Mouse (Mus musculus): ENCODE data around the gene Ide. TPM values are rescaled to one million over a fixed set of nuclear protein-coding genes. Genes with fewer than 3 reads are reported as not detected.

Ide gene
- polyA plus RNA-seq, 1 experiment from 2014 or later = 54.3 TPM

- Histone ChIP-seq H3K36me3 (ENCODE audit: inconsistent target) (peaks cover 20% of the 10 kb centered on the region), H3K27ac (no peak overlapping the region), H3K79me2 (ENCODE audit: inconsistent target) (no peaks in the 10 kb centered on the region), H3K4me3 (ENCODE audit: inconsistent target) (no peak overlapping the region)
- WGBS (ENCODE audit: missing documents) = 93% methylated on average over 16 of the region's 16 CpGs
Observed at GRCm38 (mm10) chr19:37269106-37269505, 68.5 kb downstream of the Ide start.

- no peak overlapping the region for H3K27ac ChIP-seq
- 32% methylated on average over 10 of the region's 10 CpGs for WGBS (ENCODE audit: missing documents)
- H3K79me2 ChIP-seq (ENCODE audit: inconsistent target) = no peaks in the 10 kb centered on the region
- no peak overlapping the region for H3K4me3 ChIP-seq (ENCODE audit: inconsistent target)
- H3K36me3 ChIP-seq (ENCODE audit: inconsistent target) = peaks cover 15% of the 10 kb centered on the region
Observed at GRCm38 (mm10) chr19:37265333-37266103, 72.1 kb downstream of the Ide start.

GRCm38 (mm10) chr19:37263943-37264897, 73.4 kb downstream of the Ide start:
- WGBS (ENCODE audit: missing documents) = 84% methylated on average over 23 of the region's 23 CpGs
- Histone ChIP-seq H3K4me3 (ENCODE audit: inconsistent target) (no peak overlapping the region), H3K79me2 (ENCODE audit: inconsistent target) (no peaks in the 10 kb centered on the region), H3K27ac (no peak overlapping the region), H3K36me3 (ENCODE audit: inconsistent target) (peaks cover 2% of the 10 kb centered on the region; the same call in 1 of the 2 replicates)

GRCm38 (mm10) chr19:37263566-37263942, 74.1 kb downstream of the Ide start:
- Histone ChIP-seq H3K36me3 (ENCODE audit: inconsistent target) (no peaks in the 10 kb centered on the region), H3K79me2 (ENCODE audit: inconsistent target) (no peaks in the 10 kb centered on the region), H3K27ac (no peak overlapping the region), H3K4me3 (ENCODE audit: inconsistent target) (no peak overlapping the region)
- WGBS (ENCODE audit: missing documents) = 82% methylated on average over 8 of the region's 8 CpGs

- H3K4me3 ChIP-seq (ENCODE audit: inconsistent target) = no peak overlapping the region
- H3K36me3 ChIP-seq (ENCODE audit: inconsistent target) = no peaks in the 10 kb centered on the region
- WGBS (ENCODE audit: missing documents) = 90% methylated on average over 4 of the region's 4 CpGs
- H3K27ac ChIP-seq = no peak overlapping the region
- no peaks in the 10 kb centered on the region for H3K79me2 ChIP-seq (ENCODE audit: inconsistent target)
Observed at GRCm38 (mm10) chr19:37262389-37262788, 75.3 kb downstream of the Ide start.

- no peak overlapping the region for H3K4me3 ChIP-seq (ENCODE audit: inconsistent target)
- no peaks in the 10 kb centered on the region for H3K36me3 ChIP-seq (ENCODE audit: inconsistent target)
- no peaks in the 10 kb centered on the region for H3K79me2 ChIP-seq (ENCODE audit: inconsistent target)
- no peak overlapping the region for H3K27ac ChIP-seq
- WGBS (ENCODE audit: missing documents) = 71% methylated on average over 9 of the region's 9 CpGs
Observed at GRCm38 (mm10) chr19:37255321-37255720, 82.3 kb downstream of the Ide start.

GRCm38 (mm10) chr19:37252104-37252503, 85.5 kb downstream of the Ide start:
- Histone ChIP-seq H3K36me3 (ENCODE audit: inconsistent target) (no peaks in the 10 kb centered on the region), H3K79me2 (ENCODE audit: inconsistent target) (no peaks in the 10 kb centered on the region), H3K4me3 (ENCODE audit: inconsistent target) (no peak overlapping the region), H3K27ac (no peak overlapping the region)
- WGBS (ENCODE audit: missing documents) = 79% methylated on average over 6 of the region's 6 CpGs

- WGBS (ENCODE audit: missing documents) = 66% methylated on average over 3 of the region's 3 CpGs
- no peaks in the 10 kb centered on the region for H3K36me3 ChIP-seq (ENCODE audit: inconsistent target)
- H3K27ac ChIP-seq = no peak overlapping the region
- H3K4me3 ChIP-seq (ENCODE audit: inconsistent target) = no peak overlapping the region
- no peaks in the 10 kb centered on the region for H3K79me2 ChIP-seq (ENCODE audit: inconsistent target)
Observed at GRCm38 (mm10) chr19:37248199-37248598, 89.5 kb downstream of the Ide start.

- WGBS (ENCODE audit: missing documents) = 41% methylated on average over 3 of the region's 3 CpGs
- no peak overlapping the region for H3K27ac ChIP-seq
Observed at GRCm38 (mm10) chr19:37246859-37247258, 90.8 kb downstream of the Ide start.

GRCm38 (mm10) chr19:37242707-37243106, 94.9 kb downstream of the Ide start:
- 52% methylated on average over 2 of the region's 2 CpGs for WGBS (ENCODE audit: missing documents)
- Histone ChIP-seq H3K36me3 (ENCODE audit: inconsistent target) (no peaks in the 10 kb centered on the region), H3K79me2 (ENCODE audit: inconsistent target) (no peaks in the 10 kb centered on the region), H3K4me3 (ENCODE audit: inconsistent target) (no peak overlapping the region), H3K27ac (no peak overlapping the region)

More at GRCm38 (mm10) chr19:37246859-37247258, 90.8 kb downstream of the Ide start:
- no peak overlapping the region for H3K4me3 ChIP-seq (ENCODE audit: inconsistent target)
- H3K79me2 ChIP-seq (ENCODE audit: inconsistent target) = no peaks in the 10 kb centered on the region
- no peaks in the 10 kb centered on the region for H3K36me3 ChIP-seq (ENCODE audit: inconsistent target)

- no peaks in the 10 kb centered on the region for H3K36me3 ChIP-seq (ENCODE audit: inconsistent target)
- WGBS (ENCODE audit: missing documents) = 76% methylated on average over 5 of the region's 5 CpGs
- no peak overlapping the region for H3K27ac ChIP-seq
- H3K79me2 ChIP-seq (ENCODE audit: inconsistent target) = no peaks in the 10 kb centered on the region
- H3K4me3 ChIP-seq (ENCODE audit: inconsistent target) = no peak overlapping the region
Observed at GRCm38 (mm10) chr19:37241201-37241600, 96.5 kb downstream of the Ide start.

GRCm38 (mm10) chr19:37239096-37239495, 98.6 kb downstream of the Ide start:
- no peaks in the 10 kb centered on the region for H3K79me2 ChIP-seq (ENCODE audit: inconsistent target)
- WGBS (ENCODE audit: missing documents) = 61% methylated on average over 4 of the region's 4 CpGs
- no peak overlapping the region for H3K4me3 ChIP-seq (ENCODE audit: inconsistent target)
- H3K36me3 ChIP-seq (ENCODE audit: inconsistent target) = no peaks in the 10 kb centered on the region
- no peak overlapping the region for H3K27ac ChIP-seq

GRCm38 (mm10) chr19:37238651-37239050, 99.0 kb downstream of the Ide start:
- 44% methylated on average over 7 of the region's 7 CpGs for WGBS (ENCODE audit: missing documents)
- Histone ChIP-seq H3K4me3 (ENCODE audit: inconsistent target) (no peak overlapping the region), H3K27ac (no peak overlapping the region), H3K79me2 (ENCODE audit: inconsistent target) (no peaks in the 10 kb centered on the region), H3K36me3 (ENCODE audit: inconsistent target) (no peaks in the 10 kb centered on the region)

- H3K79me2 ChIP-seq (ENCODE audit: inconsistent target) = no peaks in the 10 kb centered on the region
- no peak overlapping the region for H3K27ac ChIP-seq
- 22% methylated on average over 15 of the region's 15 CpGs for WGBS (ENCODE audit: missing documents)
- no peak overlapping the region for H3K4me3 ChIP-seq (ENCODE audit: inconsistent target)
- H3K36me3 ChIP-seq (ENCODE audit: inconsistent target) = no peaks in the 10 kb centered on the region
Observed at GRCm38 (mm10) chr19:37237712-37238437, 99.8 kb downstream of the Ide start.
